Mouse (Mus musculus): ENCODE results near the gene Prdm8. TPM values are rescaled to one million over a fixed set of nuclear protein-coding genes. Genes with fewer than 3 reads are reported as not detected.

Gene Prdm8
- total RNA-seq, 1 experiment from 2014 or later, result not detected

Other genes with a start within 250 kb of the Prdm8 start
- gene Antxr2, start 136.2 kb upstream of the Prdm8 start, total RNA-seq (2017), result 29.2 to 34.6 TPM (median 31.4 TPM) in 3 replicates
- gene Fgf5, start 87.0 kb downstream of the Prdm8 start, total RNA-seq (2017), result not detected in 3 replicates
- 1.2 TPM in 1 of 3 replicates, not detected in the others for gene Cfap299, start 162.1 kb downstream of the Prdm8 start, total RNA-seq (2017)

Measured in monocyte, adult 5-6 weeks (primary cell).